Mouse (Mus musculus) neural tube, embryonic 14.5 days (tissue): ENCODE measurements around the gene Nle1. TPM values are rescaled to one million over a fixed set of nuclear protein-coding genes. Genes with fewer than 3 reads are reported as not detected.
A peak's percentile ranks its signal among the peaks of the same experiment; 100 is the strongest.
"Not testable (repeated sequence)": the region's sequence is repeated elsewhere in the genome, so short reads cannot be mapped to it uniquely, and the experiment has no call there.

Experiments used
- ATAC-seq: fragments of 200-750 bp; cut with Nextera tagmentation; 2 replicates; pipeline ENCODE4 v1.8.0; 2017; ENCODE audit warnings: low read depth, mild to moderate bottlenecking, moderate TSS enrichment, moderate library complexity
- H3K27ac ChIP-seq: fragments of 300-500 bp; sonication (generic); 2 replicates; pipeline ENCODE4 v1.5.1; 2014; ENCODE audit warnings: low read depth, mild to moderate bottlenecking, control low read depth, low read length, moderate library complexity, mixed read lengths
- H3K27me3 ChIP-seq: fragments of 300-500 bp; sonication (generic); 2 replicates; pipeline ENCODE4 v1.6.1; 2014; ENCODE audit warnings: low read length; ENCODE audit not compliant: control insufficient read depth, insufficient read depth
- H3K36me3 ChIP-seq: fragments of 300-500 bp; sonication (generic); 2 replicates; pipeline ENCODE4 v1.6.1; 2014; ENCODE audit warnings: low read length, mixed read lengths; ENCODE audit not compliant: control insufficient read depth, insufficient read depth
- H3K4me1 ChIP-seq: fragments of 300-500 bp; sonication (generic); 2 replicates; pipeline ENCODE4 v1.6.1; 2014; ENCODE audit warnings: low read length; ENCODE audit not compliant: control insufficient read depth, insufficient read depth
- H3K4me2 ChIP-seq: fragments of 300-500 bp; sonication (generic); 2 replicates; pipeline ENCODE4 v1.6.1; 2014; ENCODE audit warnings: mild to moderate bottlenecking, low read depth, low read length, control low read depth
- H3K4me3 ChIP-seq: fragments of 300-500 bp; sonication (generic); 2 replicates; pipeline ENCODE4 v1.5.1; 2014; ENCODE audit warnings: low read depth, low read length, control low read depth, mixed read lengths
- H3K9ac ChIP-seq: fragments of 300-500 bp; sonication (generic); replicated peaks from 2 replicates; pipeline ENCODE4 v1.6.1; 2014; ENCODE audit warnings: low read depth, mild to moderate bottlenecking, control low read depth, low read length, mixed read lengths
- H3K9me3 ChIP-seq: fragments of 300-500 bp; sonication (generic); 2 replicates; pipeline ENCODE4 v1.6.1; 2016; ENCODE audit warnings: low read length; ENCODE audit not compliant: control insufficient read depth
- WGBS: fragments of 180-500 bp; shearing (Covaris S2); extraction: QIAGEN DNeasy Blood & Tissue Kit; methylation state at CpG from one replicate; pipeline ENCODE4 v1.1.7; 2014; 5-methylcytosine and 5-hydroxymethylcytosine counted together
- polyA plus RNA-seq: library from polyadenylated mRNA; unstranded; fragments of >200 nt; fragmentation: Nextera tagmentation; extraction: Ambion mirVana; gene quantifications from 2 replicates; pipeline ENCODE4 v1.2.1, GENCODE M21; 2014

The Nle1 gene
- polyA plus RNA-seq, 1 experiment from 2014 or later: 24.7 TPM

DNA sequence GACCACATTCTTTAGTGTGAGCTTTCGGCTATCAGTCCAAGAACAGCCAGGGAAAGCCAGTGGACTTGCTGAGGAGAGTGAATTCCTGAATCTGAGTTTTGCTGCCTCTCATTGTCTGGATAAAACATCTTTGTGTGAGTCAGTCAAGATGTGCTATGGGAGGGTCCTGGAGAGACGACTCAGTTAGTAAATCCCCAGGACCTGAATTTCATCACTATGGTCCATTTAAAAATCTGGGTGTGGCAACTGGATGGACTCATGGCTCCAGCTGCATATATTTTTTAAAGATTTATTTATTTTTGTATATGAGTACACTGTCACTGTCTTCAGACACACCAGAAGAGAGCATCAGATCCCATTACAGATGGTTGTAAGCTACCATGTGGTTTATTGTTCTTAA is 37.4 kb upstream of the Nle1 start:
- peaks cover 2% of the 10 kb centered on the region for H3K27me3 ChIP-seq

GRCm38 (mm10) chr11:82943336-82943735 is 35.1 kb upstream of the Nle1 start:
- ATAC-seq: no peak

More for the DNA sequence above, 37.4 kb upstream of the Nle1 start:
- H3K4me3 ChIP-seq: no peak overlapping the region
- H3K27ac ChIP-seq: no peak overlapping the region
- H3K9me3 ChIP-seq: no peaks in the 10 kb centered on the region
- H3K36me3 ChIP-seq: no peaks in the 10 kb centered on the region
- WGBS: 77% methylated on average over 2 of the region's 2 CpGs
- H3K4me1 ChIP-seq: no peaks in the 10 kb centered on the region
- no peak for ATAC-seq
- no peak overlapping the region for H3K9ac ChIP-seq
- H3K4me2 ChIP-seq: no peak overlapping the region

GRCm38 (mm10) chr11:82933186-82933585 is 25.0 kb upstream of the Nle1 start:
- no peaks in the 10 kb centered on the region for H3K4me1 ChIP-seq
- no peak overlapping the region for H3K9ac ChIP-seq
- H3K27me3 ChIP-seq: peaks cover 25% of the 10 kb centered on the region
- no peaks in the 10 kb centered on the region for H3K36me3 ChIP-seq
- H3K27ac ChIP-seq: no peak overlapping the region
- H3K4me3 ChIP-seq: peak overlapping the region; percentile 40
- H3K4me2 ChIP-seq: peak overlapping the region; percentile 93
- WGBS: 2% methylated on average over 29 of the region's 29 CpGs
- ATAC-seq: no peak
- no peaks in the 10 kb centered on the region for H3K9me3 ChIP-seq

More at GRCm38 (mm10) chr11:82943336-82943735, 35.1 kb upstream of the Nle1 start:
- Histone ChIP-seq H3K27me3 (no peaks in the 10 kb centered on the region), H3K9me3 (no peaks in the 10 kb centered on the region), H3K4me1 (no peaks in the 10 kb centered on the region), H3K4me2 (no peak overlapping the region), H3K27ac (no peak overlapping the region), H3K9ac (no peak overlapping the region), H3K4me3 (no peak overlapping the region), H3K36me3 (no peaks in the 10 kb centered on the region)
- 56% methylated on average over 6 of the region's 6 CpGs for WGBS

- H3K36me3 ChIP-seq, H3K4me1 ChIP-seq, ATAC-seq, H3K9me3 ChIP-seq, H3K27ac ChIP-seq: not testable (repeated sequence)
- H3K27me3 ChIP-seq: peaks cover 25% of the 10 kb centered on the region
- peak overlapping the region; percentile 93 for H3K4me2 ChIP-seq
- peak overlapping the region; percentile 40 for H3K4me3 ChIP-seq
- H3K9ac ChIP-seq: peak overlapping the region; percentile 34
- 1% methylated on average over 102 of the region's 119 CpGs for WGBS
These were observed 23.6 kb upstream of the Nle1 start for GRCm38 (mm10) chr11:82931671-82932450.

DNA sequence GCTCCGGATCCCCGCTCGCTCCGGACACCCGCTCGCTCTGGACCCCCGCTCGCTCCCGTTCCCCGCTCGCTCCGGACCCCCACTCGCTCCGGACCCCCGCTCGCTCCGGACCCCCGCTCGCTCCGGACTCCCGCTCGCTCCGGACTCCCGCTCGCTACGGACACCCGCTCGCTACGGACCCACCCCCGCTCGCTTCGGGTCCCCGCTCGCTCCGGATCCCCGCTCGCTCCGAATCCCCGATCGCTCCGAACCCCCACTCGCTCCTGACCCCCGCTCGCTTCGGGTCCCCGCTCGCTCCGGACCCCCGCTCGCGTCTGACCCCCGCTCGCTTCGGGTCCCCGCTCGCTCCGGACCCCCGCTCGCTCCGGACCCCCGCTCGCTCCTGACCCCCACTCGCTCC is 22.9 kb upstream of the Nle1 start:
- not testable (repeated sequence) for ATAC-seq, H3K9me3 ChIP-seq, H3K4me1 ChIP-seq, H3K36me3 ChIP-seq, H3K27ac ChIP-seq
- Histone ChIP-seq H3K27me3 (peaks cover 25% of the 10 kb centered on the region), H3K4me2 (peak overlapping the region; percentile 93), H3K4me3 (peak overlapping the region; percentile 40), H3K9ac (peak overlapping the region; percentile 34)
- 3% methylated on average over 57 of the region's 63 CpGs for WGBS

GRCm38 (mm10) chr11:82930391-82930955 is 22.3 kb upstream of the Nle1 start:
- ATAC-seq: not testable (repeated sequence)

DNA sequence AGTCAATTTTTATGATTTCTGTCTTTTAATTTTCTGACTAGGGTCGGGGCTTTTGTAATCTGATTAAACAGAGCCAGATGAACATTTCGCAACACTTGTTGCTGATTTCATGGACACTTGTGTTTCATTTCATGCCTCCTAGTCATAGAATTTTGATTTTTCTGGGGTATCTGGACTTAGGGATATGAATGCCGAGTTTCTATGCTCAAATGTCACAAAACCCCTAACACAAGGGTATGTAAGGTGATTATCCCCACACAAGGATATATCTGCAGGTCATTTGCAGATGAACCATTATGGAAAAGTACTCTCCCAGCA is 21.4 kb upstream of the Nle1 start:
- Histone ChIP-seq H3K4me3 (0 out of 2 replicates have a peak overlapping the region, but pooled peaks have one; percentile 40), H3K9ac (no peak overlapping the region), H3K27me3 (peaks cover 22% of the 10 kb centered on the region), H3K9me3 (no peaks in the 10 kb centered on the region), H3K27ac (no peak overlapping the region), H3K4me1 (no peaks in the 10 kb centered on the region), H3K4me2 (no peak overlapping the region; the same call in 1 of the 2 replicates), H3K36me3 (no peaks in the 10 kb centered on the region)
- ATAC-seq: no peak
- whole genome bisulfite sequencing: 51% methylated on average over 3 of the region's 3 CpGs

More at GRCm38 (mm10) chr11:82930391-82930955, 22.3 kb upstream of the Nle1 start:
- Histone ChIP-seq H3K4me2 (peak overlapping the region; percentile 93), H3K4me3 (peak overlapping the region; percentile 40), H3K9ac (0 out of 2 replicates have a peak overlapping the region, but pooled peaks have one; percentile 11), H3K27me3 (peaks cover 23% of the 10 kb centered on the region)
- WGBS: under 1% methylated on average over 73 of the region's 85 CpGs
- H3K36me3 ChIP-seq, H3K27ac ChIP-seq, H3K9me3 ChIP-seq, H3K4me1 ChIP-seq: not testable (repeated sequence)

- no peak for ATAC-seq
- Histone ChIP-seq H3K27me3 (peaks cover 20% of the 10 kb centered on the region), H3K4me3 (no peak overlapping the region), H3K4me2 (no peak overlapping the region), H3K4me1 (no peaks in the 10 kb centered on the region), H3K27ac (no peak overlapping the region), H3K36me3 (no peaks in the 10 kb centered on the region), H3K9me3 (no peaks in the 10 kb centered on the region), H3K9ac (no peak overlapping the region)
- WGBS: 30% methylated on average over 20 of the region's 20 CpGs
These were observed 20.9 kb upstream of the Nle1 start for GRCm38 (mm10) chr11:82928897-82929632.

DNA sequence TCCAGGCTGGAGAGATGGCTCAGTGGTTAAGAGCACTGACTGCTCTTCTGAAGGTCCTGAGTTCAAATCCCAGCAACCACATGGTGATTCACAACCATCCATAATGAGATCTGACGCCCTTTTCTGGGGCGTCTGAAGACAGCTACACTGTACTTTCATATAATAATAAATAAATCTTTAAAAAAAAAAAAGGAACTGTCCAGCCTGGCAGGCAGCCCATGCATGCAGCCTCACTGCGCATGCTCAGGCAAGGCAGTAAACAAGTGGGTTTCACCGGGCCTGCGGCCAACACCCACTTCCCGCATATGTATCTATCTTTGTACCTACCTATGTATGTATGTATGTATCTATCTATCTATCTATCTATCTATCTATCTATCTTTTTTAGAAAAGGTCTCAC is 15.7 kb upstream of the Nle1 start:
- H3K9me3 ChIP-seq, H3K4me3 ChIP-seq, H3K4me1 ChIP-seq, H3K4me2 ChIP-seq, H3K27ac ChIP-seq, H3K27me3 ChIP-seq, ATAC-seq, H3K36me3 ChIP-seq, H3K9ac ChIP-seq: not testable (repeated sequence)
- 84% methylated on average over 6 of the region's 6 CpGs for WGBS
